Mouse (Mus musculus): ENCODE results near the gene Lrrc36.

The Lrrc36 gene

DNA sequence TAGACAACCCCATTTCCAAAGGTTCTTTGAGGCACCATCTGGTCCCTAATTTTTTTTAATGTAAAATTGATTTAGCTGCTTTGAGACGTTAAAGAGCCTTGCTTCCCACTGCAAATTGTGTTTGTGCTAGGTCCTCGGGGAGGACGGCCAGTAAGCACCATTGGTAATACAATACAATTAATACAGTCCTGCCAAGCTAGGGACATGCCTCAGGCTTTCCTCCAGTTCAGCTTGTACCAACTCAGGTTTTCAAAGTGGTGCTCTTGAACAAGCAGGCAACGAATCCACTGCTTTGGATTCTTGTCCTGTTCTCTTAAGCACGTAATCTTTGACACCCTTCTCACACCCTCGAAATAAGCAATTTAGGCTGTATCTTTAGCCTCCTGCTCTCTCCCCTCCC lies 19.6 kb downstream of the Lrrc36 start:
- no peak for DNase-seq

GRCm38 (mm10) chr8:105433511-105433910 lies 20.1 kb downstream of the Lrrc36 start:
- DNase-seq, result peak; percentile 11

- DNase-seq, result no peak
Measured at GRCm38 (mm10) chr8:105434136-105434535, 20.8 kb downstream of the Lrrc36 start.

- no peak for DNase-seq
Measured at GRCm38 (mm10) chr8:105436218-105436617, 22.8 kb downstream of the Lrrc36 start.

GRCm38 (mm10) chr8:105437078-105437748 lies 23.8 kb downstream of the Lrrc36 start:
- no peak for DNase-seq

DNA sequence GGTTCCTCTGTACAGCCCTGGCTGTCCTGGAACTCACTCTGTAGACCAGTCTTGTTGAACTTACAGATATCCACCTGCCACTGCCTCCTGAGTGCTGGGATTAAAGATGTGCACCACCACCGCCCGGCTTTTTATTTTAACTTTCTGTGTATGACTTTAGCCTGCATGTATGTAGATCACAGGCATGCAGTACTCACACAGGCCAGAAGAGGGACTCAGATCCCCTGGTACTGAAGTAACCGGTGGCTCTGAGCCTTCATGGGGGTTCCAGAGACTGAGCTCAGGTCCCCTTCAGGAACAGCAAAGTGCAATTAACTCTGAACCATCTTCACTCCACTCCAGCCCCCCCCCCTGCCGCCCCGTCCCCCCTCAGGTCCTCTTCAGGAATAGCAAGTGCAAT lies 25.5 kb downstream of the Lrrc36 start:
- peak; percentile 67 for DNase-seq

- peak; percentile 78 for DNase-seq
Measured at GRCm38 (mm10) chr8:105441433-105441832, 28.1 kb downstream of the Lrrc36 start.

DNA sequence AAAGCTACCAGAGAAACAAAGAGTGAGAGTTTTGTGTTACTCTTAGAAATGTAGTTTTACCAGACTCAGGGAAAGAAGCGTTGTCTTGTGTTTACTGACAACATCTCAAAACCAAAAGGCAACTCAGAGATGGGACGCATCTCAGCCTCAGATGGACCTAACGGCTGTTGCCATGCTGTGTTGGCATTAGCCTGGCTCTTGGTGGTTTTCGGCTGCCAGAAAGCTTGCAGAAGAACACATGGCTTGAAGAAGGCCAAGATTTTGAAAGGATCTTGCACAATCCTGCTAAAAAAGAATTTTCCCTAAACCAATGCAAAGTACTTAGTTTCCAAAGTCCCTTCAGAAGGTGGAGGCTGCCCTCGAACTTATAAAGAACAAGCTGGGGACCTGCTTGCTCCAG lies 29.3 kb downstream of the Lrrc36 start:
- no peak for DNase-seq

- no peak for DNase-seq
Measured at GRCm38 (mm10) chr8:105445296-105446126, 32.1 kb downstream of the Lrrc36 start.

DNA sequence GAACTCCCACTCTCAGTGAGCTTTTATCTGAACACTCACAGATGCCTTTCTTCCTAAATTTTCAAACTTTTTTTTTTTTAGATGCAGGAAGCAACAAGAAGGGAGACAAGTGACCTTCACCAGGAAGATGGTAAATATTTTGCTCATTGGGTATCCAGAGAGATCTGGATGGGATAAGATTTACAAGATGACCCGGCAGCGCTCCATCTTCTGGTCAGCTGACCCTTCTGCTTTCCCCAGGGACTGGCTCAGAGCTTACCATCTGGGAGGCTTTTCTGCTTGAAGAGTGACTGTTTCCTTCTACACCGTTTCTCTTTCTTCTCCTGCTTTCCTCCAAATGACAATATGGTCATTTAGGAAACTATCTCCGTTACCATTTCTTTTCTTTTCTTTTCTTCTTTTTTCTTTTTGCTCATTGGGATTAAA lies 32.8 kb downstream of the Lrrc36 start:
- no peak for DNase-seq

DNA sequence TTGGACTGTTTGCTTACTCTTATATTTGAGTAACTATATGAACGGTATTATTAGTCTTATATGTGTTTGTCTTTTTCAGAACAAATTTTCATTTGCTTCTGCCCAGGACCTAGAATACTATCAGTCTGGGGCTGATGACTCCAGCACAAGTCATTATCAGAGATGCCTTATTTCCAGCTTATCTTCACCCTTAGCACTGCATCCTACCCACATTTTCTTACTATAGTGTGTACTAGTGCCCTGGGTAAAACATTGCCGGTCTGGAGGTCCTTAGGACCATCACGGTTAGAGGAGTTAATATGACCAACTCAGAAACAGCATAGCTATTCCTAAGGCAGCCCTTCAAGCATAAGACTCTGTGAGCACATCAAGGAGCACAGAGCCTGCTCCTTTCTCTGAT lies 34.8 kb downstream of the Lrrc36 start:
- no peak for DNase-seq

DNA sequence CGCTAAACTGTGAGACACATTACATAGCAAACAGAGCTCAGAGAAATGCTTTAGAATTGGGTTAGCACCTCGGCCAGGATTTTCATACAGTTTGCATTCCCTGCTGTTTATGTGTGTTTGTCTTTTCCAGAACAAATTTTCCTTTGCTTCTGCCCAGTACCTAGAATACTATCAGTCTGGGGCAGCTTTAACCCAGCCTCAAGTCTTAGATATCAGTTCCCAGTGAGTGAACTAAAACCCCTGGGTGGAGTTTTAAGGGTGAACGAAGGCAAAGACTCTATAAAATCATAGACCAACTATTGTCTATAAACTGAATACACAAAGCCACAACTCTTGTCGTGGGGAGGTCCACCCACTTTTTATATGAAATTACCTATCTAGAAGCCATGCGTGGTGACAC lies 35.2 kb downstream of the Lrrc36 start:
- DNase-seq, result no peak

- no peak for DNase-seq
Measured at GRCm38 (mm10) chr8:105450977-105451376, 37.6 kb downstream of the Lrrc36 start.

GRCm38 (mm10) chr8:105451903-105452603 lies 38.7 kb downstream of the Lrrc36 start:
- no peak for DNase-seq

DNA sequence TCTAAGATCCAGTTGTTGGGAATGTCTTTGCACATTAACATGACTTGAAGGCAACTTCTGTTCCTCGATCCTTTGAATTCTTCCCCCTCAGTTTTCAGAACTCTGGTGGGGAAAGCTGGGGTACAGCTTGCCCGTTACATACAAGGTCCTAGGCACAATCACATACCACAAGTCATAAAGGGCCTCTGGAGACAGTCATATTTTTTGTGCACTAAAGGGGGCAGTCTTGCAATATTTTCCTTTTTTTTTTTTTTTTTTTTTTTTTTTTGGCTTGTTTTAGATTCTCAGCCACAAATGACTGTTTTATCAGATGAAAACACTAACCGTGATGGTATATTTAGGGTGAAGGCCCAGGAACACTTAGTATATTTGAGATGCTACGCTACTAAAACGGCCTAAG lies 39.9 kb downstream of the Lrrc36 start:
- DNase-seq, result no peak

DNA sequence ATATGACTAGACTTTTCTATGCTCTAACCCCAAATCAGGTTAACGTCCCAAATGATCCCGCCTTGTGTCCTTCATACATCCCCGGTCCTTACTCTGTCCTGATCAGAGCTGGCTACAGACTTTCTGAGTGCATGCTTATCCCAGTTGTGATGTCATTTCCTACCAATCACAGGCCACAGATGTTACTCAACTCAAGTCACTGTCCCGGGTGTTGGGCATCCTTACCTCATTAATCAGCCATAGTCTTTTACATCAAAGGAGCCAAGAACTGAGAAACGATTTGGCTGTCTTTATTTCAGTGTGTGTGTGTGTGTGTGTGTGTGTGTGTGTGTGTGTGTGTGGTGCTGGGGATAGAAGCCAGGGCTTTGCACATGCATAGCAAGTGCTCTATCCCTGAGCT lies 40.7 kb downstream of the Lrrc36 start:
- peak; percentile 42 for DNase-seq

DNA sequence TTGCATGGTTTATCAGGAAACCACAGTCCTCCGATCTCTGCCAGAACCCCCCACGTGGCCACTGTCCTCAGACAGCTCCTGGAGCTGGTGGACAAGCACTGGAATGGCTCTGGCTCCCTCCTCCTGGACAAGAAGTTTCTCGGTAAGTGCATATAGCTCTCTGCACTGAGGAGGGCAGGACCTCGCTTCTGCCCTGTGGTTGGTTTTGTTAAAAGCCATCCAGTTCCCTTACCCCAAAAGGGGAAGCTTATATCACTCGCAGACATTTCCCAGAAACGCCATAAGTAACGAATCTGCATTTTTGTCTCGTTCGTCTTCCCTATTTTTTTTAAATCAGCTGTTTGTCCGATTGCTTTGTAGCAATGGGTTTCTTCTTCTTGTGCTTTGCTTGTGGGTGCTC lies 41.8 kb downstream of the Lrrc36 start:
- no peak for DNase-seq

DNA sequence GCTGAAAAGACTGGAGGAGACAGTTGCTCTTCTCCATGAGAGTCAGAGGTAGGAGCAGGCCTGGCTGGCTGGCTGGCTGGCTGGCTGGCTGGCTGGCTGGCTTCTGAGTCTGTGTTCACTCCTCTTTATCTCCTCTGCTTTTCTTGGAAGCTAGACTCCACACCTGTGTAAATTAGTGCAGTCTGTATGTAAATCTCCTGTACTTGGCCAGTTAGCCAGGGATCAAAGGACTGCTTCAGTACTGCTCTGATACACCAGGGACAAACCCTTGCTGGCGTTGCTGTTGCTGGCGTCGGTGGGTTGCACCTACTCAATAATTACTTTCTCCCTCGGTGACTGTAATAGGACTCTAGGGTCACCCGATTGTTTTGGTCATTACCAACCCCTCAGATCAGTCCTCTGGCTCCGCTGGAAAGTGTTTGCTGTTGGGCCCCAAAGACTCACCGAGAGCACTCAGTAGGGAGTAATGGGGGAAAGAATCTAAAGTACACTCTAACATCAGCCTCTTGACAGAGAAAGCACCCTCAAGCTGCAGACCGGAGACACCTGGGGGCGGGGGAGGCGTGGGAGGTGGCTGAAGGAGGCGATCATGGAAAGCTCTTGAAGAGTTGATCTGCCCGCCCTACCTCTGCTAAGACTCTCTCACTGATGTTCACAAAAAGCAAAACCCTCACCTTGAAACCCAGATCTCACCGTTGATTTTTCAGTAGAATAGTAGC lies 47.9 kb downstream of the Lrrc36 start:
- DNase-seq, result peak; percentile 58

DNA sequence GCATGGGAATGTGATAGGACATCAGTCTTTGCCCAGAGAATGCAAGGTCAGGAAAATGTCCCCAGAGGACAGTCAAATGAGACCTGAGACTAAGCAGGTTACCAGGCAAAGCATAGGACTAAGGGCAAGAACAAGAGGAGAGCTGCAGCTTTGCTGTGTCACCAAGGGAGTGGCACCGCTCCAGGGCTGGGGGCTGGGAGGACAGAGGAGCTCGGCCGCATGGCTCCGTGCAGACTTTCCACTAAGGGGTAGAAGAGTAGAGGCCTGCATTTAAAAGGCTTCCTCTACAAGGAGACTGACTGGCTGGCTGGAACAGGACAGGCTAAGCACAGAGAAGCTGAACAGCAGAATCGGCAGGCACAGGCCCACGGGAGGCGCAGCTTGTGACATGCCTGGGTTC lies 51.2 kb downstream of the Lrrc36 start:
- peak; percentile 54 for DNase-seq

DNA sequence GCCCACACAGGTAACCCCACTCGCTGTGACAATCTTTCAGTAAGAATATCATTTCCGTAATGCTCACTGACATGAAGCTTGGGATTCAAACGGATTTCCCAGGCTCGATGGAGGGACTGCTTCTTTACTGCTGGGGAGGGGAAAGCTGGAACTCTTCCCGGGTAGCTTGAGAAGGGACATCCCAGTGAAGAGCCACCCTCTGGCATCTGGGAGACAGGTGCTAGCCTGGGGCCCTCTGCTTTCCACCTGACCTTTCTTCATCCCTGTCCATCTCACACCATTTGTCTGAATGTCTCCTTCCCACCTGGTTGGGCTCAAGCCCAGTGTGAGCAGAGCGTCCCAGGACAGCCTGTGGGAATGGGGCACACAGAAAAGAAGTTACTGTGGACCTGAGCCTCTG lies 52.9 kb downstream of the Lrrc36 start:
- no peak for DNase-seq

DNA sequence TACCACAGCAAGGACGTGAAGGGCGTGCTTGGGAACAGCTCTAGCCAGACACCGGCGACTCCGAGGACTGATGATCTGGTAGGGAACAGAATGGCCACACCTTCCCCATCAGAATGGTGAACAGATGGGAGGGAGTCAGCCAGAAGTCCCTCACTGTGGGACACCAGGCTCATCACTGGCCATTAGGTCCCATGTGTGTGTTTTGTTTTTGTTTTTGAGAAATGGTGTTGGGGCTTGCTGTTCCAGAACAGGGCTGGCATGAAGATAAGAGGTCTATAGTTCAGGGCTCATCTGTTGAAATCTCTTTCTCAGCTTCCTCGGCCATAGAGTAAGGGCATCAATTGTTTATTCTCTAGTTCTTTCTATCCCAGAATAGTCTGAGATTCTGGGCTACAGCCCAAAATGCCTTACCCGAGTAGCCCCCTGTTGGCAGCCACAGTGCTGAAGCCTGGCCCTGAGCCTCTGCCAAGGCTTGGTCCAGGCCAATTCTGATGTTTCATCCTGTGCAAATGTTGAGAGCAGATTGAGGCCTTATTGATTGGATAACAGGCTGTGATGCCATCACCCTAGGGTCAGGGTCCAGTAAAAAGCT lies 53.4 kb downstream of the Lrrc36 start:
- DNase-seq, result peak; percentile 60

DNA sequence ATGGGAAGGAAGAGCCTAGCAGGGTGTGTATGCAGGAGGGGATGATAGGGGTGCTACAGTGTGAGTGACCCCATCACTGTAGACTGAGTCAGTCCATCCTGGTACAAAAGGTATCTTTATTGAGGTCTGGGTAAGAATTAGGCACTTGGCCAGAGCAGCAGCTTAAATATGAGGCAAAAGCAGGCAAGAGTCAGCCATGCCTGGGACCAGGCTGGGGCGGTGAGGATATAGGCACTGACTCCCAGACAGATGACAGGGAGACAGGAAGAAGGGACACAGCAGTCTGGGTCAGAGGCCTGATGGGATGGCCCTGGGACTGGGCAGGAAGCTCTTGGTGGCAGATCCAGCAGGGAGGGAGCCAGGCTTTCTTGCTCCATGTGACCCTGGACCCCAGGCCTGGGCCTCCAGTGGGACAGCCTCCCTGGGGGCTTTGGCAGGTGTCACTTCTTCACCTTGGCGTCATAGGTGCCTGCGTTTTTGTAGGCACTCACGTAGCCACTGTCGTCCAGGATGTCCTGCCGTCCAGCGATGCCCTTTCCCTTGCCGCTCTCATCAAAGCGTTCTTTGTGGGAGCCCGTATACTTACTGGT lies 54.1 kb downstream of the Lrrc36 start:
- no peak for DNase-seq
